Mouse (Mus musculus) frontal cortex, adult (tissue): Measurements from ENCODE around the gene Slc25a40.
A peak's percentile ranks its signal among the peaks of the same experiment; 100 is the strongest.

Experiments
- ATAC-seq: cut with Nextera tagmentation; 2 replicates; pipeline ENCODE4 v1.9.2; 2017; ENCODE audit warnings: mild to moderate bottlenecking, moderate library complexity, mixed read lengths; ENCODE audit not compliant: low TSS enrichment

The Slc25a40 gene

GRCm38 (mm10) chr5:8422157-8422931 lies at the start of gene Slc25a40, which contains the start of gene Dbf4:
TSS of gene Slc25a40 (plus strand) at chr5:8422850.
TSS of gene Dbf4 (minus strand) at chr5:8422716.
- peak; percentile 93 for ATAC-seq

GRCm38 (mm10) chr5:8373415-8373814 lies 49.2 kb upstream of the Slc25a40 start:
- no peak for ATAC-seq

- ATAC-seq: no peak
These were observed 48.2 kb upstream of the Slc25a40 start for GRCm38 (mm10) chr5:8374297-8374906.

DNA sequence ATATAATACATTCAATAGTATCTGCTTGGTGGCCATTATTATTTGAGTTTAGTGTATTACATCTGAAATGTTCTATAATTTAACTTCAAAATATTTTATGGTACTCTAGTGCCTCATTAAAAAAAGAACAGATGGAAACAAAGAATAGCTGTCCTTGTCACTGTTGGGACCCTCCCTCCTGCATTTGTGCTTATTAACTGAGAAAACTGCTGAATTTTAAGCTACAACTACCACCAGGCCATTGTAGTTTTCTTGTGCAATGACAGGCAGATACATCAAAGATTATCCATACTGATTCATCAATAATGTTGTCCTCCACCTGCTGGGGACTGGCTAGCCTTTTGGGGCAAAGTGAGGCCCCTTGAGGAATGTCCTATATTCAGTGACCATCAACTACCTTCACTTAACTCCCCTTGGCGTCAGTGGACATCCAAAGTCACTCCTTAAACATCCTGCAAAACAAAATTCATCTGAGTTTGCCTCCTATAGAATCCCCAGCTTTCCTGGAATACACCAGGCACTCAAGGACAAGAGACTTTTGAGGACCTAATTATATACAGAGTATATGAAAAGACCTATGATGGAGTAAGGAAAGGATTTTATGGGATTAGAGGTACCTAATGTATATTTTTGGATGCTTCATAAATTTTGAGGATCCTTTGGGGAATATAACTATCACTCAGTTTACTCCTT lies 28.6 kb upstream of the Slc25a40 start:
- no peak for ATAC-seq

- peak; percentile 97 for ATAC-seq
These were observed 24.9 kb upstream of the Slc25a40 start for GRCm38 (mm10) chr5:8397587-8398249.

GRCm38 (mm10) chr5:8408746-8409145 lies 13.9 kb upstream of the Slc25a40 start:
- ATAC-seq: no peak

- ATAC-seq: no peak
These were observed 5.8 kb upstream of the Slc25a40 start for GRCm38 (mm10) chr5:8416683-8417413.

DNA sequence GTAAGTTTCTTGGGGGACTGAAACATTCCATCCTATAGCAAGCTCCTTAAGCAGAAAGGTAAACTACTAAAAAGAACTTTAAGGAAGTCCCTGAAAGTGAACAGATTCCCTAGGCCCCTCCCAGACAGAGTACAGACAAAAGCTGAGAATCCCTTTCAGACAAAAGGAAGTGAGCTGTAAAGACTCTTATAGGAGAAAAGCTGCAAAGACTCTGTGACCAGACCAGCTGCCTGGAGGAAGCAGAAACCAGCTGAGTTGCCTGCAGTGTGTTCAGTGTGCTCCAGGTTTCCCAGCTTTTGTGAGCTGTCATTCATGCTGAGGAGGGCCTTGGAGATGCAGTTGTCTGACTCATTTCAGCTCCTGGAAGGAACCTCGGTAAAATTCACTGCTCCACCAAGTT lies 5.2 kb upstream of the Slc25a40 start:
- ATAC-seq: no peak

DNA sequence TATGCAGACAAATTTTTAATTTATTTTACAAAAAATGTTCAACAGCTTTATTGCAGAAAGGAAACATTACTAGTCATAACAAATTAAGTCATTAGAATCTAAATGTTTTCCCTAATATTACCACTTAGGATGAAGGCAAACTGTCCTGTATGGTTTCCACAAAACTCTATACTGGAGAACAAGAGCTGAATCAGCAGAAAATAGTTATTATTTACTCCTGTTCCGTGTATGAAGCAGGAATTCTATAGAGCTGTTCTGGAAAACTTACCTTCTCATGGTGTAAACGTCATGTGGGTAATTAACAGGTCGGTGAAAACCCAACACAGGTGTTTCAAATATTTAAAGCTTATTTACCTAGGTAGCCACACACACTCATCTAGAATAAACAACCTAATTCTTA lies 1.2 kb upstream of the Slc25a40 start:
- no peak for ATAC-seq

- ATAC-seq: peak; percentile 7; the same call in 1 of the 2 replicates
These were observed 580 bp downstream of the Slc25a40 start for GRCm38 (mm10) chr5:8422932-8423928.

GRCm38 (mm10) chr5:8424116-8424515 lies 1.5 kb downstream of the Slc25a40 start:
- ATAC-seq: no peak

GRCm38 (mm10) chr5:8425899-8426298 lies 3.2 kb downstream of the Slc25a40 start:
- no peak for ATAC-seq

- ATAC-seq: no peak
These were observed 15.0 kb downstream of the Slc25a40 start for GRCm38 (mm10) chr5:8437481-8438156.

DNA sequence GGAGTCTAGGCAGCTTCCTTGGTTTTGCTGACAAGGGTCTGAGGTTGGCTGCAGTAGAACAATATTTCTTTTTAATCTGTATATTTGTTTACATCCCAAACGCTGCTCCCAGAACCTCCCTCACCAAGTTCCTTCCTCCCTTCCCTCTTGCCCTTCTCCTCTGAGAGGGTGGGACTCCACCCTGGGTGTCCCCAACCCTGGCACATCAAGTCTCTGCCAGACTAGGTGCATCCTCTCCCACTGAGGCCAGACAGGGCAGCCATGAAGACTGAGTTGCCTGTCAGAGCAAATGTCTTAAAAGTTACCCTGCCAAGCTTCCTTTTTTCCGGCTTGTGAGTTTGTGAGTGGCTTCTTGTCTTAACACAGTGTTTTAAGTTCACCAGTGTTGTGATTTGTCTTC lies 16.4 kb downstream of the Slc25a40 start:
- ATAC-seq: no peak

DNA sequence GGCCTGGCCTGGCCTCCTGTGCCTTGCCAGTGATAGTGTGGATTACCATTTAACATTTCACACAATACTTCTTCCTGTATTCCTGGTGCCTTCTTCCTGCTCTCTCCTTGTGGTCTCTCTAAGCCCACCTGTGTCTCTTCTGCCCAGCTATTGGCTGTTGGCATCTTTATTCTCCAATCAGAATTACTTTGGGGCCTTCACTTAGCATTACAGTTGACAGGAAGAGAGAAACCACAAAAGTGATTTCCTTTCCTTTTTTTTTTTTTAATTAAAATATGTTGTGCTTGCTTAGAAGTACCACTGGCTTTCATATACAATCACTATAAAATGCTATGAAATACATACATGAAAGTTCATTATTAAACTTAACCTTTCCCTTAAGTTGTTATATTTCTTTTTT lies 32.9 kb downstream of the Slc25a40 start:
- no peak for ATAC-seq

DNA sequence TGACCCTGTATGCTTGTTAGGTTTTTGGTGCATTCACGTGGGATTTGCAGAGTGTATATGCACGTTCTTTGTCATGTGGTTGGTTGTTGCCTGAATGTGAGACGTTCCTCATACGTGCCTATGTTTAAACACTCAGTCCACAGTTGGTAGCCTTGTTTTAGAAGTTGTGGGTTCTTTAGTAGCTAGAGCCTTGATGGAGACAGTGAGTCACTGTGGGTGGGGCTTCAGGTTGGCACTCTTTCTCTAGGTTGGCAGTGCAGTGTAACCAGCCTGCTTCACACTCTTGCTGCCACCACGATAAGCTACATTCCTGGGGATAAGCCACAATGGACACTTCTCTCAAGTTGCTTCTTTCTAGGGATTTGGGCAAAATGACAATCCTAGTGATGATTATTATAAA lies 33.9 kb downstream of the Slc25a40 start:
- ATAC-seq: no peak

DNA sequence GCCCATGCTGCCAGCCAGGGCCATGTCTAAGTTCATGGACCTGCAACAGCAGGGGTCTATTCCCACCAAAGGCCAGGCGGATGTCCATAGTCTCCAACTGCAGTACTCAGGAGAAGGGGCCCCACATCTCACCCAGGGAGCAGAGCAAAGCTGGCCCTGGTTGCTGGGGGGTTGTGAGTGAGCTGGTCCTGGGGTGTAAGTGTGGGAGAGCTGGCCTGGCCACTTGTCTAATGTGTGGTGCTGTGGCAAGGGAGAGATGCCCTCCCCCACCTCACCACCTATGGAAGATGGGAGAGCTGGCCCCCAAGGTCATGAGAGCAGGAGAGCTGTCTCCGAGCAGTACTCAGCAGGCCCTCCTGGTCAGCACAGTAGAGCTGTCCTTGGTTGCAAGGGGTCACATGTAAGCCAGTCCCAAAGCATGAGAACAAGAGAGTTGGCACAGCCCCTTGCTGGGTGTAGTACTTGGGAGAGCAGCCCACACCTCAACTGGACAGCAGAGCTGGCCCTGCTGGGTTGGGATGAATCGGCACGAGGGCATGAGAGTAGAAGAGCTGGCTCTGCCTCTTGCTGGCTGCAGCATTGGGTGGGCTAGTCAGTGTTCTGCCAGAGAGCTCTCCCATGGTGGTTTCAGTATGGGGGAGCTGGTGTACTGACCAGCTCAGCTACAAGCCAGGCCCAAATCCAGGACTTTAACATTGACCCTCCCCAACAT lies 65.5 kb downstream of the Slc25a40 start:
- ATAC-seq: no peak

GRCm38 (mm10) chr5:8488701-8489297 lies 66.1 kb downstream of the Slc25a40 start:
- no peak for ATAC-seq
